Mouse (Mus musculus): ENCODE results near the gene Vmn2r59. TPM values are rescaled to one million over a fixed set of nuclear protein-coding genes. Genes with fewer than 3 reads are reported as not detected.

Gene Vmn2r59
- total RNA-seq (2015; ENCODE audit: low replicate concordance) = not detected in 2 replicates
- not detected in 2 replicates for total RNA-seq (2017; ENCODE audit: low replicate concordance)

DNA sequence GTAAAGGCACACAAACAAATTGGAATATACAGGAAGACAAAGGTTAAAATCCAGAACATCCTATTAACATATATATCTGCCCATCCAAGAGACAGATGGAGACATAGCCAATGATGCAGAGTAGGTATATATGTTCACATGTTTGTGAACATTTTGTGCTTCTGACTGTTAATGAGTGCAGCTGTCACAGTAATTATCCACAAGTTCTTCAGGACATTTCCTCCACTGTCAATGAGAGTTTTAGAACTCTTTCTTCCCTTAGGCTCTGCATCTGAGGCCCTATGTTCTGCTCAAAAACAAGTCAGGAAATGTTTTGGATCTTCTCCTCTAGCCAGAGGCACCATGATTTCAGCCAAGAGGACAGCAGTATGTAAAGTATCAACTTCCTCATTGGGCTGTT lies at the start of gene Vmn2r59:
Gene Vmn2r59, minus strand, starts transcription at position 101 of the 400 bp plus-strand sequence.
- no peak for ATAC-seq (replicated peaks; ENCODE audit: low FRiP score, poor library complexity, severe bottlenecking)

DNA sequence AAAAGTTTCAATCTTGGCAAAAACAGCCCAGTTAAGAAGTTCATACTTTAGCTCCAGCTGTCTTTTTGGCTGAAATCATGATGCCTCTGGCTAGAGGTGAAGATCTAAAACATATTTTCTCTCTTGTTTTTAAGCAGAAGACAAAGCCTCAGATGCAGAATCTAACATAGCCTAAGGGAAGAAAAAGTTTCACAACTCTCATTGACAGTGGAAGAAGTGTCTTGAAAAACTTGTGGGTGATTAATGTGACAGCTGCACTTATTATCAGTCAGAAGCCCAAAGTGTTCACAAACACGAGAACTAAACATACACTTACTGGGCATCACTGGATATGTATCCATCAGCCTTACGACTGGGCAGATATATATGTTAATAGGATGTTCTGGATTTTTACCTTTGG lies 48.6 kb upstream of the Vmn2r59 start, which contains the start of gene Vmn2r60:
Gene Vmn2r60, plus strand, starts transcription at position 301 of the 400 bp plus-strand sequence.
- no peak for ATAC-seq (replicated peaks; ENCODE audit: low FRiP score, poor library complexity, severe bottlenecking)

DNA sequence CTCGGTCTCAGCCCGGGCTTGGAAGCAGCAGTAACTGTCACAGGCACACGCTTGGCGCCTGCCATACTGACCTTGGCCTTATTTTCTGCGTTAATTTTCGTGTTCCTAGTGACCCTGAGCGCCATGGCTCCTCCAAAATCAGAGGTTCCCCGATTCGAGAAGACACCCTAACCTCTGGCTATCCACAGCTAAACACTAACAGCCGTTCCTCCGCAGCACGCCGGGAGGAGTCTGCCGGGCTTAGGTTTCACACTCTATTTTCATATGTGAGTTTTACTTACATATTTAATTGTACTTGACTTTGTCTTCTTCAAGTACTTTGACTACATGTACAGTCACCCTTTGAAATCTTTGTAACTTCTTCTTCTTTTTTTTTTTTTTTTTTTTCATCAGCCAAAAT lies 48.2 kb upstream of the Vmn2r59 start:
- peak; percentile 83 for ATAC-seq (replicated peaks; ENCODE audit: low FRiP score, poor library complexity, severe bottlenecking)

Other genes with a start within 250 kb of the Vmn2r59 start
- gene Vmn2r58, start 186.3 kb downstream of the Vmn2r59 start, total RNA-seq (2015; ENCODE audit: low replicate concordance) = not detected in 2 replicates
- not detected in 2 replicates for gene Vmn2r58, start 186.3 kb downstream of the Vmn2r59 start, total RNA-seq (2017; ENCODE audit: low replicate concordance)
- gene Vmn2r60, start 48.7 kb upstream of the Vmn2r59 start, total RNA-seq (2015; ENCODE audit: low replicate concordance) = not detected in 2 replicates
- gene Vmn2r60, start 48.7 kb upstream of the Vmn2r59 start, total RNA-seq (2017; ENCODE audit: low replicate concordance) = under 0.01 TPM in 1 of 2 replicates, not detected in the other
- not detected in 2 replicates for gene Vmn2r61, start 201.0 kb upstream of the Vmn2r59 start, total RNA-seq (2015; ENCODE audit: low replicate concordance)
- gene Vmn2r61, start 201.0 kb upstream of the Vmn2r59 start, total RNA-seq (2017; ENCODE audit: low replicate concordance) = not detected in 2 replicates